Mouse (Mus musculus): ENCODE results near the gene Nuf2. TPM values are rescaled to one million over a fixed set of nuclear protein-coding genes. Genes with fewer than 3 reads are reported as not detected.

The Nuf2 gene
- polyA plus RNA-seq (2012; rRNA removed) = 11.4 and 12.9 TPM in 2 replicates

DNA sequence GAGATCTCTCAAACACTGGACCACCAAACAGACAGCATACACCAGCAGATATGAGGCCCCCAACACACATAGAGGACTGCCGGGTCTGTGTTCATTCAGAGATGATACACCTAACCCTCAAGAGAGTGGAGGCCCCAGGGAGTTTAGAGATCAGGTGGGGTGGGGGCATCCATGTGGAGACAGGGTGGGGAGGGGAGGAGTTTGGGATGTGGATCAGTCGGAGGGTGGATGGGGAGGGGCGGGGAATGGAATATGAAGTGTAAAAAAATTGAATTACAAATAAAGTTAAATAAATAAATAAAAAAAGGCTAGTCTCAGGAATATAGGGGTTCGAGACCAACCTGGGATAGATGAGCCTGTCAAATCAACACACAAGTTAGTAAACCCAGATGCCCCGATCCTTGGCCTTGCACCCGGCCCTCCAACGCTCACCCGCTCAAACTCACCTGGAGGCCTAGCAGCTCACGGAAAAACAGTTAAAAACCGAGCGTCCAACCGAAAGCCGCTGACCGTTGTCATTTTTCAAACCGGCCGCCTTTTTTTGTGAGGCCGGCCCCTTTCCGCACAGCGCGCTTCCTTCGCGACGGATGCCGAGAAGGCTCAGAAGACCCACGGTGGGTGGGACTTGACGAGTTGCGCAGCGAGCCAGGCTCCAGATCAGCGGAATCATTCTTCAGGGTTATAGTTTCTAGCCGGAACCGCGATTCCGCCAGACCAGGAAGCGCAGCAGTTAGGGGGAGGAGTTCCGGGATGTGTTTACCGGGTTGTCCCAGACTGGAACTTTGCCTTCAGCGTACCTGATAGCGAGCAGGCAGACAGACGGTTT lies at the start of gene Nuf2:
Nuf2 (minus strand) TSS at position 589 of the 826 bp plus-strand sequence.

Other genes starting within 250 kb of the Nuf2 start
- gene Rgs5, start 124.0 kb upstream of the Nuf2 start, polyA plus RNA-seq (2012; rRNA removed) = 0.55 and 0.56 TPM in 2 replicates
- 0.10 and 0.14 TPM in 2 replicates for gene Rgs4, start 216.2 kb upstream of the Nuf2 start, polyA plus RNA-seq (2012; rRNA removed)